Mouse (Mus musculus): ENCODE measurements around the gene Ergic1. TPM values are rescaled to one million over a fixed set of nuclear protein-coding genes. Genes with fewer than 3 reads are reported as not detected.

Gene Ergic1
- total and polyA plus RNA-seq, 2 experiments from 2014 or later, result 103 to 186 TPM

DNA sequence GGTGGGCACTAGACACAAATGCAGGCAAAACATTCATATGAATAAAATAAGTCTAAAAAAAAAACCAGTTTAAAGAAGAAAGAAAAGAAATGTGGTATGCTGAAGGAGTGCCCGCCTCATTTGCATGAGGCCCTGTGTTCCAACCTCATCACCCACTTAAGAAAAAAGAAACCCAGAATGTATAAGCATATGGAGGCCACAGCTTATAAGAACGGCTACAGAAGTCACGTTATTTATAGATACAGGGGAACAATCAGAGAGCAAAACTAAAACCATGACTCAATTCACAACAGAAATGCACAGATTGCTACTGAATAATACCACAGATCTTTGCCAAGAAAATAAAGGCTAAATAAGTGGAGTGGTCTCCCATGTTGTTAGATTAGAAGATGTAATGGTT, 43.0 kb upstream of the Ergic1 start:
- H3K4me2 ChIP-seq (ENCODE audit: low read depth), result no peak overlapping the region
- no peak for DNase-seq
- no peak for TF ChIP-seq CTCF (IDR thresholded peaks at IDR 0.05; ENCODE audit: low read depth)
- H3K27ac ChIP-seq (ENCODE audit: low read depth, low read length), result no peak overlapping the region
- 84% methylated on average over 3 of the region's 3 CpGs for WGBS
- no peaks in the 10 kb centered on the region for H3K9me3 ChIP-seq (ENCODE audit: low read length)
- no peaks in the 10 kb centered on the region for H3K27me3 ChIP-seq (ENCODE audit: insufficient read depth, low read length)
- no peaks in the 10 kb centered on the region for H3K4me1 ChIP-seq (ENCODE audit: insufficient read depth)
- H3K9ac ChIP-seq, result no peak overlapping the region
- H3K36me3 ChIP-seq (ENCODE audit: insufficient read depth), result no peaks in the 10 kb centered on the region
- no peak overlapping the region for H3K4me3 ChIP-seq (ENCODE audit: low read depth, low read length)
- ATAC-seq, result no peak

DNA sequence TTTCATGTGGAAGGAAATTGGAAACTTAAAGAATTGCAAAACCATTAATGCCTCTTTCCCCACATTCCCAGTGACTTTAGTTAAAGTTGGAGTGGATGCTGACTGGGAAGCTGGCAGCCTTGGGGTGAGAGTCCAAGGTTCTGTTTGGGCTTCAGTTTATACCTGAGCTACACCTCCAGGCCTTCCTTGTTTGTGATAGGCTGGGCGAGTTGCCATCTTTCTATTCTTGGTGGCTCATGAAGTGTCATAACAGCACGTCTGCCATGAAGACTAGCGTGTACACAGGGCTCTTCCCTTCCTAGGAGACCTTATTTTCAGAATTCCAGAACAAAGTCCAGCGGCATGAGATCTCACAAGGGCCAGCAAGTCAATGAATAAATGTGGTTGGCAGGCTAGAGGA, 38.6 kb upstream of the Ergic1 start:
- H3K36me3 ChIP-seq (ENCODE audit: insufficient read depth), result no peaks in the 10 kb centered on the region
- no peaks in the 10 kb centered on the region for H3K27me3 ChIP-seq (ENCODE audit: insufficient read depth, low read length)
- H3K27ac ChIP-seq (ENCODE audit: low read depth, low read length), result no peak overlapping the region
- DNase-seq (no peak), ATAC-seq (no peak)
- no peak overlapping the region for H3K4me2 ChIP-seq (ENCODE audit: low read depth)
- H3K9ac ChIP-seq, result no peak overlapping the region
- H3K4me3 ChIP-seq (ENCODE audit: low read depth, low read length), result no peak overlapping the region
- no peaks in the 10 kb centered on the region for H3K4me1 ChIP-seq (ENCODE audit: insufficient read depth)
- no peak for TF ChIP-seq CTCF (IDR thresholded peaks at IDR 0.05; ENCODE audit: low read depth)
- no peaks in the 10 kb centered on the region for H3K9me3 ChIP-seq (ENCODE audit: low read length)
- 81% methylated on average over 4 of the region's 4 CpGs for WGBS

DNA sequence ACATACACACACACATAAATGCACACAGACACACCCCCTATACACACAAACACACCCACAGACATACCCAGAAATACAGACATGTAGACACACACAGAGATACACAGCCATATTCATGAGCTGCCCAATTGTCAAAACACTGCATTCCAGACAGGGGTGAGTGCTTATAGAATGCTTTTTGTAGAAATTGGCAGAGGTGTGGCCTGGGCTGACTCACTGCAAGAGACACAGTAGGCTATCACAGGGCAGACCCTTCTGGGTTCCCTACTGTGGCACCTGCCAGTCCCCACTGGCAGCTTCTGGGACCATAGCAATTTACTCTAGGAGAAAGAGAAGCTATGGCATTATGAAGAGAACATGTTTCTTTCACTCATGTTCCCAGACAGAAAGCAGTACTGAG, 37.0 kb upstream of the Ergic1 start:
- no peak for DNase-seq
- Histone ChIP-seq H3K27me3 (ENCODE audit: insufficient read depth, low read length) (no peaks in the 10 kb centered on the region), H3K27ac (ENCODE audit: low read depth, low read length) (no peak overlapping the region), H3K9ac (no peak overlapping the region), H3K4me2 (ENCODE audit: low read depth) (no peak overlapping the region), H3K9me3 (ENCODE audit: low read length) (no peaks in the 10 kb centered on the region), H3K36me3 (ENCODE audit: insufficient read depth) (no peaks in the 10 kb centered on the region), H3K4me3 (ENCODE audit: low read depth, low read length) (no peak overlapping the region), H3K4me1 (ENCODE audit: insufficient read depth) (no peaks in the 10 kb centered on the region)
- TF ChIP-seq CTCF (IDR thresholded peaks at IDR 0.05; ENCODE audit: low read depth), result no peak
- no peak for ATAC-seq

DNA sequence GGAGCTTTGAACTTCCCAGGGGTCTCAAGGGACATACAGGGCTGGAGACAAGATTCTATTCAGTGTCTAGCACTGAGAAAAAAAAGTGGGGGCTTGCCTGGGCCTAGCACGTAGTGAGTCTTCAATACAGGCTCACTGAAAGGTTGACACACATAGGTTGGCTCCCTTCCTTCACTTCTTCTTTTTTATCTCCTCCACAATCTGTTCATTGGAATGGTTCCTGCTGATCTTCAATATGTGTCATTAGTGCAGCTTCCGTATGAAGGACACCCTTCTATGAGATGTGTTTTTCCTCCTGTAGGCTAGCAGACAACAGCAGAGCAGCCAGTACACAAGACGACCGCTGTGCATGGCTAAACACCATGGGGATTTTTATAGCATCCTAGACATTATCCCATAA, 36.5 kb upstream of the Ergic1 start:
- Histone ChIP-seq H3K9me3 (ENCODE audit: low read length) (no peaks in the 10 kb centered on the region), H3K9ac (no peak overlapping the region), H3K4me1 (ENCODE audit: insufficient read depth) (no peaks in the 10 kb centered on the region), H3K27me3 (ENCODE audit: insufficient read depth, low read length) (no peaks in the 10 kb centered on the region), H3K4me3 (ENCODE audit: low read depth, low read length) (no peak overlapping the region), H3K36me3 (ENCODE audit: insufficient read depth) (no peaks in the 10 kb centered on the region), H3K27ac (ENCODE audit: low read depth, low read length) (no peak overlapping the region), H3K4me2 (ENCODE audit: low read depth) (no peak overlapping the region)
- TF ChIP-seq CTCF (IDR thresholded peaks at IDR 0.05; ENCODE audit: low read depth), result no peak
- WGBS, result 75% methylated on average over 4 of the region's 4 CpGs
- DNase-seq, result no peak
- no peak for ATAC-seq

DNA sequence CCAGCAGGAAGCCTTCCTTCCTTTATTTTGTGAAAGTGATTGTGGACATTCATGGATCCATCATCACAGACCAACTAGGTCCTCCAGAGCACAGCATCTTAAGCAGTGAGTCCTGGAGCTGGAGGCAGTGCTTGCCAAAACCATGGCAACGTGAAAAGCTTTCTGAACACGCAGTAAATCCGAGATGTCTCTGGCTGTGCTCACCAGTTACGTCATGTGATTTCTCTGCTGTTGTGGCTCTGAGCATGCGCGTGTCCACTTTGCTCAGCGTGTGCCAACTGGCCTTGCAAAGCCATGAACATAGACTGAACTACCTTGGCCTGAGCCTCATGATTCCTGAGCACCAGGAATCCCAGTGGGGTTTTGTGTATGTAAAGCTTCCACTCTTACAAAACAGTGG, 36.0 kb upstream of the Ergic1 start:
- no peaks in the 10 kb centered on the region for H3K9me3 ChIP-seq (ENCODE audit: low read length)
- H3K4me1 ChIP-seq (ENCODE audit: insufficient read depth), result no peaks in the 10 kb centered on the region
- ATAC-seq, result peak; percentile 51
- H3K27me3 ChIP-seq (ENCODE audit: insufficient read depth, low read length), result no peaks in the 10 kb centered on the region
- no peak overlapping the region for H3K9ac ChIP-seq
- H3K4me3 ChIP-seq (ENCODE audit: low read depth, low read length), result no peak overlapping the region
- H3K36me3 ChIP-seq (ENCODE audit: insufficient read depth), result no peaks in the 10 kb centered on the region
- no peak overlapping the region for H3K27ac ChIP-seq (ENCODE audit: low read depth, low read length)
- DNase-seq, result peak; percentile 37
- WGBS, result 54% methylated on average over 7 of the region's 7 CpGs
- no peak overlapping the region for H3K4me2 ChIP-seq (ENCODE audit: low read depth)
- TF ChIP-seq CTCF (IDR thresholded peaks at IDR 0.05; ENCODE audit: low read depth), result no peak

DNA sequence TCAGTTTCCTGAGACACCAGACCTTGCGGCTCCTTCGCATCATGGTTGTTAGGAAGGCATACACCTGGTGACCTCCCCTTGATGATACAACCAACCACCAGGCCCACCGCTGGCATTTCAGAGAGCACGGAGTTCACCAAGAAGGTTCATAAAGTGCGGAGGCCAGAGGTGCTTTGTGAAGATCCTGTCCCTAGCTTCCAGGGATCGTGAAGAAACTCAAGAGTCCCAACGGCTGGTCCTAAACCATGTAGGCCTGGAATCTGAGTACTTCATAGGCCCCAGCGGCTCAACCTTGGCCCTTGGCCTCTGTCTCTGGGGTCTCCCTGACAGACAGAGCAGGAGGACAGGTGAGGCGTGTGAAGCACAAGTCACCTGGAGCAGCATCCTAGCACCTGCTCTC, 34.0 kb upstream of the Ergic1 start:
- H3K27me3 ChIP-seq (ENCODE audit: insufficient read depth, low read length), result no peaks in the 10 kb centered on the region
- ATAC-seq, result no peak
- 99% methylated on average over 9 of the region's 9 CpGs for WGBS
- H3K36me3 ChIP-seq (ENCODE audit: insufficient read depth), result no peaks in the 10 kb centered on the region
- no peak for TF ChIP-seq CTCF (IDR thresholded peaks at IDR 0.05; ENCODE audit: low read depth)
- H3K27ac ChIP-seq (ENCODE audit: low read depth, low read length), result no peak overlapping the region
- DNase-seq, result no peak
- no peaks in the 10 kb centered on the region for H3K4me1 ChIP-seq (ENCODE audit: insufficient read depth)
- H3K9ac ChIP-seq, result no peak overlapping the region
- no peak overlapping the region for H3K4me3 ChIP-seq (ENCODE audit: low read depth, low read length)
- no peaks in the 10 kb centered on the region for H3K9me3 ChIP-seq (ENCODE audit: low read length)
- no peak overlapping the region for H3K4me2 ChIP-seq (ENCODE audit: low read depth)

DNA sequence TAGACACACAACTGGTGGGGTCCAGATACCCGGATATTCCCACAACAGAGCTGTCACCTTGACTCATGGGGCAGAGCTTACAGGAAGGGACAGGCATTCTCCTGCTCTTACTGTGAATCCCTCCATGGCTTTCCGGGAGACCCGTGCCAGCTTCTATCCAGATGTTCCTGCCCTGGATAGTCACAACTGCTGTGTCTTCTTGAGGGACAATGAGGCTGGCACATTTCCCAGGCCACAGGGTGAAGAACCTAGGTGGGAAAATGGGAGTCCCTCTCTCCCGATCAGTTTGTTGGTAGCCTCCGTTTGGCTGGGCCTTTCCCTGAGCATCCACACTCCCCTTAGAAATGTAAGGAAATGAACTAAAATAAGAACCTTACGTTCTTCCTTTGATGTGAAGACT, 32.5 kb upstream of the Ergic1 start:
- Histone ChIP-seq H3K9me3 (ENCODE audit: low read length) (no peaks in the 10 kb centered on the region), H3K36me3 (ENCODE audit: insufficient read depth) (no peaks in the 10 kb centered on the region), H3K4me2 (ENCODE audit: low read depth) (no peak overlapping the region), H3K4me3 (ENCODE audit: low read depth, low read length) (no peak overlapping the region), H3K27me3 (ENCODE audit: insufficient read depth, low read length) (no peaks in the 10 kb centered on the region), H3K4me1 (ENCODE audit: insufficient read depth) (no peaks in the 10 kb centered on the region), H3K9ac (no peak overlapping the region), H3K27ac (ENCODE audit: low read depth, low read length) (no peak overlapping the region)
- 83% methylated on average over 6 of the region's 6 CpGs for WGBS
- DNase-seq, result no peak
- no peak for TF ChIP-seq CTCF (IDR thresholded peaks at IDR 0.05; ENCODE audit: low read depth)
- no peak for ATAC-seq

DNA sequence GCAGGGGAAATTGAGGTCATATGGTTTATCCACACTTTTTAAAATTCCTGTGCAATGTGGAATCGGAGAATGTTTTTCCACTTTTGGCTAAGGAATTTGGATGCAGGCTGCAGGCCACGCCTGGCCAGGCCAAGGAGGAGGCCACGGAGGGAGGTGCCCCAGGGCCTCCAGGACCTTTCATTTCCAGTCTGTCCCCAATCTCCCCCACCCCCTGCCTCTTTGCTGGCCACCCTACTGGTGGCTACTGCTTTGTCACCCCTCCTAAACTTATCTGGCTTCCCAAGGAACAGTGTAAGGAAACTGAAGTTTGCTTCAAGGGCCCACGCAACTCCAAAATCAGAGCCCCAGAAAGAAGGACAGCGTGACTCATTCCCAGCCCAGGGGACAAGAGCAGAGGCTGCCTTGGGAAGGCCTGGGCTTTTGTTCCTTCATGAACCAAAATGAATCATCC, 31.5 kb upstream of the Ergic1 start:
- H3K4me2 ChIP-seq (ENCODE audit: low read depth), result no peak overlapping the region
- no peaks in the 10 kb centered on the region for H3K9me3 ChIP-seq (ENCODE audit: low read length)
- no peak overlapping the region for H3K27ac ChIP-seq (ENCODE audit: low read depth, low read length)
- no peak overlapping the region for H3K9ac ChIP-seq
- no peaks in the 10 kb centered on the region for H3K27me3 ChIP-seq (ENCODE audit: insufficient read depth, low read length)
- H3K36me3 ChIP-seq (ENCODE audit: insufficient read depth), result no peaks in the 10 kb centered on the region
- 93% methylated on average over 5 of the region's 5 CpGs for WGBS
- no peak overlapping the region for H3K4me3 ChIP-seq (ENCODE audit: low read depth, low read length)
- no peak for TF ChIP-seq CTCF (IDR thresholded peaks at IDR 0.05; ENCODE audit: low read depth)
- DNase-seq (no peak), ATAC-seq (no peak)
- H3K4me1 ChIP-seq (ENCODE audit: insufficient read depth), result no peaks in the 10 kb centered on the region

Measured in forebrain, postnatal 0 days (tissue).